Mouse (Mus musculus) cerebellum, postnatal 14 days (tissue): ENCODE results near the gene 4933430I17Rik.

Source experiments
- DNase-seq, 2 experiments: peaks; one replicate each; pipeline ENCODE4 v3.0.0; 2021; ENCODE audit warnings: mixed read lengths in 2 of 2

The 4933430I17Rik gene

DNA sequence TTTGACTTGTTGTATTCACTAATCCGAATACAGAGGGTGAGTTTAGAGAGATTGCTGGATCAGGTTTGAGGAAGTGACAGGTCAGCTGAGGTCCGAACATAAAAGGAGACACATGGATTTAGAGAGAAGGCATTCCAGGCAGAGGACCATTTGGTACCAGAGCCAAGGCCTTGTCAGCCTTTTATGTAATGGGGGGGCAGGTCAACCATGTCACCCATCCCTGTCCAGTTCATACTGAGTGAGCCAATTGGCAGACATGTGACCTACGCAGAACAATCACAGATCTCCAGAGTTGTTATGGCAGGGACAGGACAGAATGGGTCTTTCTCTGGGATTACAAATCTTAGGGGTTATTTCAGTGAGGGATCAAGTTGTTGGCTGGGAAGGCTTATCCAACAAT is 19.2 kb upstream of the 4933430I17Rik start:
- DNase-seq, result no peak

DNA sequence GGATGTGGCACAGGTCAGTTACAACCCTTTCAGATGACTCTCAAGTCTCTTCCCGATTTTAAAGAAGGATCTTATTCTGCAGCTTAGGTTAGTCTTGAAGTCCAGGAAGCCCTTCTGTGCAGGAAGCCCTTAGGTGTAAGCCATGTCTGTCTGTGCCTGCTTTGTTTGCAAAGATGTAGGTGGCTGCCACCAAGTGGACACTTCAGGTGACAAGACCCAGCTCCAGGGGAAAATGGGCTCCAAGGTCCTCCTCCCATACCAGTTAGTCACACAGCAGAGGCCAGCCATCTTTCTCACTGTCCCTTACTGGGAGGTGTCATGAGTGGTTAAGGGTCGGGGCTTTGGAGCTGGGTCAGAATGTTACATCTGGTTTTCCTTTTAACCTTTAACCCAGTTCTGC is 18.4 kb upstream of the 4933430I17Rik start:
- peak; percentile 67 to 73 for DNase-seq

DNA sequence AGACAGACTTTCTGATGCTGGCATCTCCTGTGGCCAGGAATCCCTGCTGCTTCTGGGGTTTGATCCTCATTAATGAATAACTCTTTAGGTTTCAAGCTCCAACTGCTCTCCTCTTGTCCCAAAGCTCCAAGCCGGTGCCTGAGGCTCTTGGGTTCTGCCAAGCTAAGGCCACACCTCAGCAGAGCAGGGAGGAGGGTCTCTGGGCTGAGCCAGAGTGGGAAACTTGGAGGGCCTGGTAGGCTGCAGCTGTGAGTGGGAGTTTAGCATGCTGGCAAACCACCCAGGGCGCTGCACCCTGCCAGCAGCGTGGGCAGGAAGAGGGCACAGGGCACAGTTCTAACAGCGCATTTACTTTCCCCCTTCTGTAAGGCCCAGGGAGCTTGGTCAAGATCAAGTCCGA is 16.3 kb upstream of the 4933430I17Rik start:
- DNase-seq, result no peak

DNA sequence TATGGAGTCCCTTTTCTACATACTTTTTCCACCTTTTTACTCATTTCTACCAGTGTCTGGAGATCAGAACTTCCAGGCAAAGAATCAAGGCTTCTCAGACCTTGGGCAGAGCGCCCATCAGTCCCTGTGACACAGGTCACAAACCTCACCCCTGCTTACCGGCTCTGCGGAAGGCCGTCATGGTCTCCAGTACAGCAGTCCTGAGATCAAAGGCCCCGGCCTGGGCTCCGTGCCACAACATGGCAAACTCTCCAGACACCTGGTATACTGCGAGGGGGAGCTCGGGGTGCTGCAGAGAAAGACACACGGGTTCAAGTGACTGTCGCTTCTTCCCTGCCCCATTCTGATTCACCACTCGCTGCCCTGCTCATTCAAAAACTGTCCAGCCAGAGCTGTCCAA is 15.2 kb upstream of the 4933430I17Rik start:
- DNase-seq, result no peak

DNA sequence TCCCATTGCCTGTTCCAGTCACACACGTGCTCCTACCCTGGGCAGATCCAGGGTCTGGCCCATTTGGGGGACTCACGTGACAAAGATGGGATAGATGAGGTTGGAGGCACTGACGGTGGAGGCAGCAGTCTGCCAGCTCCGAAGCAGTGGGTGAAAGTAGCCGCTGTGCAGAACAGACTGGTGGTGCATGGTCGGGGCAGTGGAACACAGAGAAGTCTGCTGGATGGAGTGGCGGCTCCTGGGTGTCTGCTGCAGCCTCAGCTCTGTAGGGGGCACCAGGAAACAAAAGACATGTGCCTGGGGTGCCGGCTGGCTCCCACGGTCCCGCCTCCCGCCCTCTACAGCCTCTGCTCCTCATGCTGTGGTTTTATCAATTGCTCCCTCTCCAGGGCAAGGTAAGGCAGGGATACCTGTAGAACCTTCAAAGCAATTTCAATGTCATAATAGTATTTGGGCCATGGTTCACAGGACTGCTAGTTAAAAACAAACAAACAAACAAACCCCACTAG is 11.1 kb upstream of the 4933430I17Rik start:
- DNase-seq, result no peak

DNA sequence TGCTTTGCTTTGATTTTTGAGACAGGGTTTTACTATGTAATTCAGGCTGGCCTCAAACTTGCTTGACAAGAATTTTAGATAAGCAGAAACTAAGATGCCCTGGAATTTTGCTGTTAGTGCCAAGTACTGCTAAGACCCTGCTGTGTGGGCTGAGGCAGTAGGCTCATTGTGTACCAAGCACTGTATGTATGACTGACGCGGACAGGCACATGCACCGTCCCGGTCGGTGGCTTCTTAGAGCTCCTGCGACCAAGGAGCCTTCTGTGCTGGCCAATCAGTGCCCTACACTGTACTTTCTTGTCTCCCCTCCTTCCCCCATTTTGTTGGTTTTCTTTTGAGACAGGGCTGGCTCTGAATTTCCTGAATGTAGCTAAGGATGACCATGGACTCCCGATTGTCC is 10.2 kb upstream of the 4933430I17Rik start:
- no peak for DNase-seq

DNA sequence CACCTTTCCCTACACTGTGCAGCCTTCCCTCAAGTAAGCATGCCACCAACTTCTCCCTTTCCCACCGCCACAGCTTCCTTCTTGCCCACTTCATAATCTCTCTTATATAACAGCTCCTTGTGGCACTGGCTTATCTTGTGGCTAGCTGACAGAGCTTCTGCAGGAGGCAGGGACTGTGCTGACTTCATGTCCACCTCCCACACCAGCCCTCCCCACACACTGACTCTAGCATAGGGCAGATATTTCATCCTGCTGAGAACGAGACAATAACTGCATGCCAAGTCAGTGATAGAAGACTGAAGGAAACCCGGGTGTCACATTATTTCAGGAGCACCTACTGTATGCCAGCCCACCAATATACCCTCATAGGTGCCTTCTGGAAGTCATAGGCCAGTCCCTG is 9.7 kb upstream of the 4933430I17Rik start:
- DNase-seq, result no peak

DNA sequence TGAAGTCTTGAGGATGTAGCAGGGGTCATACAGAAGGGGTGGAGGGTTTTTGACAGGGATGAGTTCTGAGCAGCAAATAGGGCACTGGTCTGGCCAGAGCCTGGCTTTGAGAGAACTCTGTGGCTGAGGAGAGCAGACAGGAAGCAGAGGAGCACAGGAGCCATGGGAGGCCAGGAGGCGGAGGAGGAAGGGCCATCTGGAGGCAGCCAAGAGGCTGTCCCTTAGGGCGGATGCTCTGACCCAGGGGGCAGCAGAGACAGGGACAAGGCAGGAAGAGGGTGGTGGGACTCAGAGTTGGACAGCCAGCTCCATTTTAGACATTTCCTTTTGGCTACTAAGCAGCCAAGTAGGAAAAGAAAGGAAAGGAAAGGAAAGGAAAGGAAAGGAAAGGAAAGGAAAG is 9.1 kb upstream of the 4933430I17Rik start:
- DNase-seq, result peak; percentile 53 to 54

DNA sequence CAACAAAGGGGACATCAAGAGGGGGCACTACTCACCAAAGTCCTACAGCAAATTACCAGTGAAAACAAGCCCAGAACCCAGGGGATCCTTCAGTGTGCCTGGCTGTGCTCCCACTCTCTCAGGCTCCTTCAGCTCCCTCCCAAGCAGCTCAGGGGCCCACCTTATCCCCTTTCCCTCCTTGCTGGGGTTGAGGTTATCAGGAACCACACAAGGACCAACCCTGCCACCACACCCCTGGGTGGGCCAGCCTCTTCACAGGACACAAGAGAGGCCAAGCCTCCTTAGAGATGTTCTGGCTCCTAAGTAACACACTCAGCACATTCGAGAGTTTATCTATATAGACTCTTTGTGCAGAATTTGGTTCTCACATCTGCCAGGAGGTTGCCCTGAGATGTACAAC is 8.6 kb upstream of the 4933430I17Rik start:
- DNase-seq, result no peak

DNA sequence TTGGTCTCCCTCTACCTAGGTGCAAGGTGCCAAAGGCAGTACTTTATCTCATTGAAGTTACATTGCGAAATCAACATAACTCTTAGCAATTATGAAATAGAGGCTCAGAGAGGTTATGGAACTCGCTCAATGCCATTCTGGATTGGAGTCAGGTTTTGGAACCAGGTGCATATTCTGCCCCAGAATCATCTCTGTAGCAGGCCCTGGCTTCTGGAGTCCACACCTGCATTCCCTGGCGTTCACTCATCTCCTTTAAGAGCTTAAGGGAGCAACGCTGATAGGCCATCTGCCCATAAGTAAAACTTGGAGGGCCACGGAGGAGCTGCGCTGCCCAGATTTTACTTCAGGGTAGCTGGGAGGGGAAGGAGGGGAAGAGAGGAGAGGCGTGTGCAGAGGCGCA is 8.1 kb upstream of the 4933430I17Rik start:
- no peak for DNase-seq

DNA sequence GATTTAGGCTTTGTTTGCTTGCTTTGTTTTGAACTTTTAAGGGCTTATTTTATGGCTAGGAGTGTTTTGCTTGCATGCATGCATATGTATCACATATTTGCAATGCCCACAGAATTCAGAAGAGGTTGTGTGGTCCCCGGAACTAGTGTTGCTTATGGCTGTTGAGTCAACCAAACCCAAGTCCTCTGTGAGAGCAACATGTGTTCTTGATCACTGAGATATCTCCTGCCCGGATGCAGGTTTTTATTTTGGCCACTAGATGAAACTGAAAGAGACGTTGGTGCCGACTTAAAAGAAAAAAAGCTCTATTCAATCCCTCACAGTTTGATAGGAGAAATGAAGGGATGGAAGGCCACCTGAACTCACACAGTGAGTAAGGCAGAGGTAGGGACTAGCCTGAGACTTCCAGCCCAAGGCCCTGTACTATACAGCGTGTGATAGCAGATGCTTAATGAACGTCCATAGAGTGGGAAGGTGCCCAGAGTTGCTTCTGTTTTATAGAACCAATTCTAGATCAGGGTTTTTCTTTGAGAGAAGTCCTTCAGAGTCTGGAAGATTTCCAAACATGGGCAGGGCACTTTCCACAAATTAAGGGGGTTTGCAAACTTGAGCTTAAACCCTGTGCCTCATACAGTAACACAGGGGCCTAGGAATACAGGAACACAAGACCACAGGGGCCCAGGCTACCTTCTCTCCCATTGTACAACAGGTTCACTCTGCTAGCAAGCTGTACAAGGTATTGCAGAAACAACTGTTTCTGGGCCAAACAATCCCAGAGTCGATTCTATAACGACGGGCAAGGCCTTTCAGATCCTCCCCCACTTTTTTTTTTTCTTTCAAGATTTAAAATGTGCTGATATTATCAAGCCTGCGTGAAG is 7.4 kb upstream of the 4933430I17Rik start:
- no peak for DNase-seq

DNA sequence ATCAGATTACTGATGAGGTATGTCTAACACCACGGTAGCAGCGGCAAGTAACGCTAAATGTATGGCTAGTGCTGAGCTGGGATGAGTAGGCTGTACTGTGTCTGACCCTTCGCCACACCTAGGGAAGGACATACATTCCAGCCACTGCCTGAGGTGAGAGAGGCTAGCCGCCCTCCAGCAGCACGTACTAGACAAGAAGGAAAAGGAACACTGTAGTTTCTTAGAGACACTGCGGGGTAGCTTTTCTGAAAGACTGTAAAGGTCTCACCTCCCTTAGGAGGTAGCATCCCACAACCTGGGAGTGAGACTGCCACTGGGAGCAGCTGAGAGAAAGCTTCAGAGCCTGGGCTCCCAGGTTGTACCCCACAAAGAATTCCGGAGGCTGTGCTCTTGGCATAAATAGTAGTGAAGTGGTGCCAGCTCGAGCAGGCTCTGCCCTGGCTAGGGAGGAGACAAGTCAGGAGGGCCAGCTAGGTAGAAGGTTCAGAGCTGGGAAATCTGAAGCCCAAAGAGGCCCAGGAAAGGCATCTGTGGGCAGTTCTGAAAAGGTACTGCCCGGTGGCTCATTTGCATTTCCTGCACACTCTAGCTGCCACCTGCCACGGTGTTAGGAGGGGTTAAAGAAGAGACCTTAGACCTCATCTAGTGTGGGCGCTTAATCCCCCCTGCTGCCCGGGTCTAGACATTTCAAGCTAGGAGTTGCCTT is 6.6 kb upstream of the 4933430I17Rik start:
- peak; percentile 59 to 66 for DNase-seq

DNA sequence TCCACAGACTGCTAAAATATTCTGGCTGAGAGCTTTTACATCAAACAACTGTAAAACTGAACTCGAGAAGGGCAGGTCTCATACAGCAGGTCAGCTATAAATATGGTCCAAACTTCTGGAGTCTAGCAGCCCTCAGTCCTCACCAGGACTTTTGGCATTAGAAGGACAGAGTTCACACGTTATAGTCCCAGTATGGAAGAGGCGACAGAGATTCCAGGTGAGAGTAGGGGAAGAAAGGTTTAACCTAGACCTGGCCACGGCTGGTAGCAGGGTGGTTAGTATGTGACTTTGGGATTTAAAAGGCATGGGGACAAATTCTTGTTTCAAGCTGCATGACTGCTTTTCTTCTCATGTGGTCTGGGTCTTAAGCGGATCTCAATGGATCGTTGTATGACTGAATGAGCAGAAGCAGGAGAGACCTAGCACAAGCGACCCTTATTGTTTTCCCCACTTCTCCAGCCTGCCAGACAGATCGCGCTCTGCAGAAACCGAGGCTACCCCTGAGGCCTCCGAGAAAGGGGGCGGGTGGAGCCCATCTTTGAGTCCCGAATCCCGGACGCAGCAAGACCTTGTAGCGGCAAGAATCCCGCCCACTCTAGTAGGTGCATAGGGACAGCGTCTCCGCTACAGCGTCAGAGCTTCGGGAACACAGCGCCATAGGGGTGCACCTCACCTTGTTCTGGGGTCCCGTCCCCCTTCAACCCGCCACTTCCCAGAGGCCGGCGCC is 5.9 kb upstream of the 4933430I17Rik start:
- DNase-seq, result no peak

DNA sequence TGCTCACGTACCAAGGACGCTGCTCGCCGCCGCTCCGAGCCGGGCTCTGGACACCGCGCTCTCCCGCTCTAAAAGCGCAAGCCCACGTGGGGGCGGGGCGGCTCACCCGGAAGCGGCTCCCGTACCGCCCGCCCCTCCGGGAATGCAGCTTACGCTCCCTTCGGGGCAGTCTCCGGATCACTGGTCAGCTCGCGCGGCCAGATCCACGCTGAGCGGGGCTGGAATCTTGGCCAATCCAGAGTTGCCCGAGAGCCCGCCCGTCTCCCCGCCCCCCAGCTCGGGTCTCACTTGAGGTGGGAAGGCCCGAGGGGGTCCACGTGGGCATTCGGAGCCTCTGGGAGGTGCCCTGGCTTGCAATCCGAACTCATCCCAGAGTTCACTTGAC is 5.3 kb upstream of the 4933430I17Rik start, which contains the start of gene Alad:
TSS of gene Alad (minus strand) at position 70 of the 385 bp plus-strand sequence.
- peak; percentile 82 to 86 for DNase-seq

DNA sequence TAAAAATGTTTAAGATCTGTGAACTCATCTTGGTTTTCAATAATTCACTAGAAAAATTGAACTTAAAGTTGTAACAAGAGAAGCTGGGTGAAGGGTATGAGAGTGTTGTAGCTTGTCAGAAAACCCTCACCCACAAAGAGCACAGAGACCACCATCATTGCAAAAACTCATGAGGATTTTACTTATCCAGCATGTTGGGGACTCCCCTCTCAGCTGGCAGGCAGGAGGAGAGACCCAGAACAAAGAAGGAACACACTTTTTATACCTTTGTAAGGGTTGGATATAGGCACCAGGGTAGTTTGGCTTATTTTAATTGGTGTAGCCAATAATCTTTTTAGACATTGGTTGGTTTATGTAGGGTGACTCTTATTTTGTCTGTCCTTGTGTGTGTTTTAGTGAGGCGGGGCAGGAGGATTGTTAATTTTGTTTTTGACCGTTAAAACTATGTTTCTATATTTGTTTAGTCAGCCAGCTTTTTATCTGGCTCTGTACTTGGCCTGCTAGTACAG is 4.2 kb upstream of the 4933430I17Rik start:
- DNase-seq, result no peak

DNA sequence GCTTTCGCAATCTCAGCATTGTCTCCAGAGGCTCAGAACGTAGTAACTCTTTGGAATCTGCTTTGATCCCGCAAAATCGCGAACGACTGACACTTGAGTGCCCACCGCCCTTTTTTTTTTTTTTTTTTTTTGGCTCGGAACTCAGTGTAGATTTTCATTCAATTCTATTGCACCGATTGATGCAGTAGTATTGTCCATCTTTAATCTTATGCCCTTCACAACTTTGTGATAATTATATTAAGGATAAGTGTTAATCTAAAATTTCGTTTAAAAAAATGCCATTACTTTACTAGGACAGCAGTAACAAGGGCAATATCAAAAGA is 281 bp downstream of the 4933430I17Rik start:
- no peak for DNase-seq

DNA sequence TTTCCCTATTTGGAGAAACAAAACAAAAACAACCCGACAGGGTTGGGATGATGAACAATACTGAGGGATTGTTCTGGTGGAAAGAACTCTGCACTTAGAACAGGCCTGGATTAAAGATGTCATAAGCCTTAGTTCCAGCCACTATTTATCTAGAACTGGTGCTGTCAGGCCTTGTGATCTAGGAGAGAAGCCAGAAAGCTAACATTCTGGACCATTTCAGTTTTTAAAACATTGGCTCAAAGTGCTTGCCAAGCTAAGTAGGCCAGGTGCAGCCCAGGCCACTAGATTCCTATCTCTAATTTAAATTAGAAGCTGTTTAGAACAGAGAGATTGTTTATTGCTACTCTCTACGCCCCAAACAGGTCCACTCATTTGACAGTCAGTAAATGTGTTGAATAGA is 1.1 kb downstream of the 4933430I17Rik start:
- DNase-seq, result no peak

DNA sequence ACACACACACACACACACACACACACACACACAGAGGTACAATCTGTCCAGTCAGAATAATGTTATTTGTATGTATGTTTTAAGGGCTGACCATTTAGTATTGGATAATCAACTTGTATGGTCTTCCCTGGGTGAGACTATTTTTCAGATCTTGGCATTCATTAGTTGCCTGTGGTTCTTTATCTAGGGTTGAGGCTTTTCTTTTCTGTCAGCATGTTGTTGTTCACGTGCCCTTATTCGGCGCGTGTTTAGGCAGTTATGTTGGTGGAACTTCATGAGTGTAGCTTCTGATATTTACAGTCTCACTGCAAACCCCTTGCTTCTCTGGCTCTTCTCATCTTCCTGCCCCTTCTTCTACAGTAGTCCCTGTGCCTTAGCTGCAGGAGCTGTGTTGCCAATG is 2.5 kb downstream of the 4933430I17Rik start:
- DNase-seq, result no peak

DNA sequence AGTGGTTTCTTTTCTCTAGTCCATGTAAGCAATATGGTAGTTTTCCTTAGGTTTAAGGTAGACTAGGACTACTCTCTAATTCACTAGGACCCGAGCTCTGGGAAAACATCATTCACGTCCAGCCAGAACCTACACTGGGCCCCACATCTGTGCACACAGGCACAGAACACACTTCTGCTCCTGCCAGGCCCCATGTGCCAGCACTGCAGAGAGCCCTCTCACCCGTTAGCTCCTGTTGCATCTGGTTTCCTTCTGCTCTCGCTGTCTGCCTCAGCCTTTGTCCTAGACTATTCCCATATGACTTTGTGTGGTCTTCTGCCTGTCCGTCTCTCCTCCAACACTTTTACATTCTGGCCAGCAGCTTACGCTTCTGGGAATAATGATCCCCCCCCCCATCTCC is 8.6 kb downstream of the 4933430I17Rik start:
- no peak for DNase-seq

DNA sequence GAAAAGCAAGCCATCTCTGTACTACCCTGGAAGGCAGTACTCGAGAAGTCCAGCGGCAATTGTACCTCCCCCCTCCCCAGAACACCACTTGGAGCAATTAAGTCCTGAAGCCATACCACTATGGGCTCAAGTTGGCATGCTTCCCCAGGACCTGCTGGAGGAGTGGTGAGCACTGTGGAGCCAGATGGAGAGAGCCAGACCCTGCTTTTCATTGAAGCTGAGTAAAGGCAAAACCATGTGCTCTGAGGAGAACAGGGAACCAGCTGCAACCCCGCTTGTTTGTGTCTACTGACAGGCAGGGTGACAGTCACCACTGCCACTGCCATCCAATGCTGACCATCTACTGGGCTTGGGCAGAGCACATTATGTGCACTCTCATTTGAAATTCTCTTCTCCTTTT is 16.6 kb downstream of the 4933430I17Rik start:
- DNase-seq, result peak; percentile 53 to 61

DNA sequence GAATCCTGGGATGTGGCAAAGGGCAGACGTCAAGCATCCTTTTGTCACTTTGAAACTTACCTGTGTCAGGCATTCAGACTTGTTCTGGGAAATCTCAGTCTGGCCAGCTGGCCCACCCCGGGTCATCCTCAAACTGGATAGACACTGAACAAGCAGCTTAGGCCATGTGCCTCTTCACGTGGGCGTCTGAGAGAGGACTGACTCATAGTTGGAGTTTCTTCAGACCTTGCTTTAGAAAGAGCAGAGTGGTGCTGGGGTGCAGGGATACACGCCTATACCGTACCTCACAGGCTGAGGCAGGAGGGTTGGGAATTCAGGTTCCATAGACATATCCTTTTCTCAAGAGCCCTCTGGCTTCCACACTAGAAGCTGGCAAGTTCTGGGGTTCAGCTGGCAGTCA is 18.6 kb downstream of the 4933430I17Rik start:
- DNase-seq, result no peak

DNA sequence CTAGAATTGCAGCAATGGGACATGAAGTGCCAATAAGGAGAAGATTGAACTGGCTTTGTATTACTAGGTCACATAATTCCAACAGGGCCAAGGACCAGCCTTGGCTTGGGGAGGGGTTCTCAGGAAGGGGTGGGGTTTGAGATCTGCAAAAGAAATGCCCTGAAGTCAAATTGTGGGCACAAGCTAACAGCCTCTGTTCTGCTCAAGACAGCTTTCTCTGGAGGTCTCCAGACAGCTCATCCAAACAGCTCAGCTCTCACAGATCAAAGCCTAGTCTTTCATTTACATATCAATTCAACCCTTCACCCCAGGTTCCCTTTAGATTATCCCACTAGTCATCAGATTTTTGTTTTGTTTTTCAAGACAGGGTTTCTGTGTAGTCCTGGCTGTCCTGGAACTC is 19.6 kb downstream of the 4933430I17Rik start:
- no peak for DNase-seq

DNA sequence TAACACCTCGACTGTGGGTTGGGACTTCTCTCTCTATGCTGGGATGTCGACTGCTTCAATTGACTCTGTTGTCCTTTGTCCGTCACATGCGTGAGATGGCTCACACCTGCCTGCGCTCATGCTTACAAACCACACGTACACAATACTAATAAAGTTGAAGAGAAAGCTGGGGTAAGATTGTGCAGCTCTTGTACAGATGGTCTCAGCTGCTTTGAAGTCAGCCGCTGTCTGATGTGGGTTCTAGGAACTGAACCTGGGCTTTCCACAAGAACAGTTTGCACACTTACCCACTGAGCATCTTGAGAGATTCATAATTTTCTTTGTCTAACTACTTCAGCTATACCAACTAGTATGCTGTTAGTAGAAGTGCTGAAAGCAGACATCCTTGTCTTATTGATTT is 26.8 kb downstream of the 4933430I17Rik start:
- no peak for DNase-seq
